Mouse (Mus musculus) intestine, embryonic 14.5 days (tissue): ENCODE measurements around the gene Gnaz. TPM values are rescaled to one million over a fixed set of nuclear protein-coding genes. Genes with fewer than 3 reads are reported as not detected.

ENCODE experiments used
- ATAC-seq: fragments of 200-750 bp; cut with Nextera tagmentation; replicated peaks from 2 replicates; pipeline ENCODE4 v1.8.0; 2017; ENCODE audit warnings: low read depth, moderate number of reproducible peaks, moderate TSS enrichment, moderate library complexity; ENCODE audit not compliant: low FRiP score, low TSS enrichment
- DNase-seq: peaks from one replicate; pipeline ENCODE4 v3.0.0-alpha.2; 2018; ENCODE audit warnings: low spot score
- H3K27ac ChIP-seq: fragments of 300-500 bp; sonication (generic); 2 replicates; pipeline ENCODE4 v1.5.1; 2014; ENCODE audit warnings: low read depth, mild to moderate bottlenecking, control low read depth
- H3K27me3 ChIP-seq: fragments of 300-500 bp; sonication (generic); replicated peaks from 2 replicates; pipeline ENCODE4 v1.6.1; 2014; ENCODE audit warnings: low read length, control low read depth; ENCODE audit not compliant: control insufficient read depth, insufficient read depth
- H3K36me3 ChIP-seq: fragments of 300-500 bp; sonication (generic); 2 replicates; pipeline ENCODE4 v1.6.1; 2014; ENCODE audit warnings: low read length, control low read depth; ENCODE audit not compliant: control insufficient read depth, insufficient read depth
- H3K4me1 ChIP-seq: fragments of 300-500 bp; sonication (generic); replicated peaks from 2 replicates; pipeline ENCODE4 v1.6.1; 2014; ENCODE audit warnings: low read length, control low read depth, mixed read lengths; ENCODE audit not compliant: control insufficient read depth, insufficient read depth
- H3K4me2 ChIP-seq: fragments of 300-500 bp; sonication (generic); 2 replicates; pipeline ENCODE4 v1.6.1; 2014; ENCODE audit warnings: low read length
- H3K4me3 ChIP-seq: fragments of 300-500 bp; sonication (generic); 2 replicates; pipeline ENCODE4 v1.5.1; 2014; ENCODE audit warnings: low read depth, low read length, control low read depth, mixed read lengths
- H3K9ac ChIP-seq: fragments of 300-500 bp; sonication (generic); 2 replicates; pipeline ENCODE4 v1.6.1; 2014; ENCODE audit warnings: mild to moderate bottlenecking, low read length
- H3K9me3 ChIP-seq: fragments of 300-500 bp; sonication (generic); 2 replicates; pipeline ENCODE4 v1.6.1; 2016; ENCODE audit warnings: low read length, control low read depth; ENCODE audit not compliant: control insufficient read depth
- WGBS: fragments of 180-500 bp; shearing (Covaris S2); extraction: QIAGEN DNeasy Blood & Tissue Kit; methylation state at CpG from one replicate; pipeline ENCODE4 v1.1.7; 2014; 5-methylcytosine and 5-hydroxymethylcytosine counted together
- polyA plus RNA-seq: library from polyadenylated mRNA; unstranded; fragments of >200 nt; fragmentation: Nextera tagmentation; extraction: Ambion mirVana; gene quantifications from 2 replicates; pipeline ENCODE4 v1.2.1, GENCODE M21; 2014

The Gnaz gene
- polyA plus RNA-seq, 1 experiment from 2014 or later, result 3.9 TPM

- Histone ChIP-seq H3K4me3 (no peak overlapping the region), H3K9ac (no peak overlapping the region), H3K27me3 (no peaks in the 10 kb centered on the region), H3K4me2 (no peak overlapping the region), H3K36me3 (no peaks in the 10 kb centered on the region), H3K27ac (no peak overlapping the region), H3K9me3 (no peaks in the 10 kb centered on the region), H3K4me1 (no peaks in the 10 kb centered on the region)
- 76% methylated on average over 3 of the region's 3 CpGs for WGBS
- DNase-seq (no peak), ATAC-seq (no peak)
Observed at GRCm38 (mm10) chr10:74930541-74930940, 36.4 kb upstream of the Gnaz start.

- Histone ChIP-seq H3K9ac (no peak overlapping the region), H3K4me2 (no peak overlapping the region), H3K27ac (no peak overlapping the region), H3K4me1 (no peaks in the 10 kb centered on the region), H3K4me3 (no peak overlapping the region), H3K36me3 (no peaks in the 10 kb centered on the region), H3K9me3 (no peaks in the 10 kb centered on the region), H3K27me3 (no peaks in the 10 kb centered on the region)
- DNase-seq, result no peak
- WGBS, result 67% methylated on average over 6 of the region's 6 CpGs
- ATAC-seq, result no peak
Observed at GRCm38 (mm10) chr10:74931631-74932030, 35.3 kb upstream of the Gnaz start.

GRCm38 (mm10) chr10:74932487-74932886 is 34.5 kb upstream of the Gnaz start:
- DNase-seq, result no peak
- no peak overlapping the region for H3K9ac ChIP-seq
- no peaks in the 10 kb centered on the region for H3K27me3 ChIP-seq
- WGBS, result 90% methylated on average over 6 of the region's 6 CpGs
- no peaks in the 10 kb centered on the region for H3K4me1 ChIP-seq
- H3K27ac ChIP-seq, result no peak overlapping the region
- no peak for ATAC-seq
- H3K4me3 ChIP-seq, result no peak overlapping the region
- no peak overlapping the region for H3K4me2 ChIP-seq
- H3K9me3 ChIP-seq, result no peaks in the 10 kb centered on the region
- no peaks in the 10 kb centered on the region for H3K36me3 ChIP-seq

- Histone ChIP-seq H3K27ac (no peak overlapping the region), H3K4me1 (no peaks in the 10 kb centered on the region), H3K36me3 (no peaks in the 10 kb centered on the region), H3K4me3 (no peak overlapping the region), H3K9ac (no peak overlapping the region), H3K9me3 (no peaks in the 10 kb centered on the region), H3K27me3 (no peaks in the 10 kb centered on the region), H3K4me2 (no peak overlapping the region)
- ATAC-seq (no peak), DNase-seq (no peak)
- 86% methylated on average over 19 of the region's 19 CpGs for WGBS
Observed at GRCm38 (mm10) chr10:74933548-74934190, 33.3 kb upstream of the Gnaz start.

DNA sequence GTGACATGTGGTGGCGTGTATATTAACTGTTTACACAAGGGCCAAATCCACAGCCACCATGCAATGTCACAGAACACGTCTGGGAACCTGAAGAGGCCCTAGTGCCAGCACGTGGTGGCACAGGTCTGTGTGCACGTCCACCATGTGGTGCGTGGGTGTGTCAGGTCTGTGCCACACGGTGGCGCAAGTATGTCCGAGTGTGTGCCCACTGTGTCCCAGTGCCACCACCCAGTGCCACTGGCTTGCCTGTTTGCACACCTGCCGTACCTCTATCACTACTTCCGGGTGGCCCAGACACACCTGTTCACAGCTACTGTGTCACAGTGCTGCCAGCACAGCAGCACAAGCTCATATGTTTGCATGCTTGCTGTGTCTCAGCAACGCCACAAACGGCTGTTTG is 32.5 kb upstream of the Gnaz start:
- Histone ChIP-seq H3K4me3 (no peak overlapping the region), H3K9ac (no peak overlapping the region), H3K4me2 (no peak overlapping the region), H3K9me3 (no peaks in the 10 kb centered on the region), H3K36me3 (no peaks in the 10 kb centered on the region), H3K27ac (no peak overlapping the region), H3K4me1 (no peaks in the 10 kb centered on the region), H3K27me3 (no peaks in the 10 kb centered on the region)
- 83% methylated on average over 12 of the region's 12 CpGs for WGBS
- DNase-seq (no peak), ATAC-seq (no peak)

- H3K9ac ChIP-seq, result no peak overlapping the region
- WGBS, result 26% methylated on average over 6 of the region's 6 CpGs
- no peaks in the 10 kb centered on the region for H3K27me3 ChIP-seq
- no peak for ATAC-seq
- no peaks in the 10 kb centered on the region for H3K4me1 ChIP-seq
- no peak overlapping the region for H3K4me2 ChIP-seq
- DNase-seq, result peak; percentile 64
- H3K27ac ChIP-seq, result no peak overlapping the region
- H3K36me3 ChIP-seq, result no peaks in the 10 kb centered on the region
- no peaks in the 10 kb centered on the region for H3K9me3 ChIP-seq
- H3K4me3 ChIP-seq, result no peak overlapping the region
Observed at GRCm38 (mm10) chr10:74935016-74935415, 32.0 kb upstream of the Gnaz start.

DNA sequence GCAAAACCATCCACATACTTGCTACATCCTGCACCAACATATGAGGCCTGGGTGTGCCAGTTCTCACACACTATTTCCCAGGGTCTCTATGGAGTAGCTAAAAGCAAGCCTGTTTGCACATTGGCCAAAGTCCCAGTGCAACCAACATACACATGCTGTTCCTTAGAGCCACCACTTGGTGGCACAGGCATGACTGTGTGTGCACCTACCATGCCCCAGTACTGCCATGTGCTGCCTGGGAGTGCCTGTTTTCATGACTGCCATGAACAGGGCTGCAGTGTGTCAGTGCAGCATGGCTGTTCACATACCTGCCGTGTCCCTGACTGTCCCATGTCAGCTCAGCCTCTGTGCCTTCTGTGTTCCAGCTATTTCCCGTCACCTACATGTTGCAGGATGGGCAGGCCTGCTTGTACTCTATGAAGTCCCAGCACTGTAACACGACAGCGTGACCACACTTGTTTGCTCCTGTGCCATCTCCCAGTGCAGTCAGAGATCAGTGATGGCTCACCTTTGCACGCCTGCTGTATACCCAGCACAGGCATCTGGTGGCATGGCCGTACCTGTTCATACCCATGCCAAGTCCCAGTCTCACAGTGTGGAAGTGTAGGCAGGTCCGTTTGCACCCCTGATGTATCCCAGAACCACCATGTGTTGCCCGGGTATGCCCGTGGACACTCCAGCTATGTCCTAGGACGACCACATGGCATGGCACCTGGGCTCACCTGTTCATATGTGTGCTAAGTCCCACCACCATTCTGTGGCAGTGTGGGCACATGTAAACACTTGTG is 29.8 kb upstream of the Gnaz start:
- DNase-seq (peak; percentile 53), ATAC-seq (0 out of 2 replicates have a peak, but pooled peaks have one; percentile 47)
- Histone ChIP-seq H3K4me1 (no peaks in the 10 kb centered on the region), H3K36me3 (no peaks in the 10 kb centered on the region), H3K9me3 (no peaks in the 10 kb centered on the region), H3K9ac (no peak overlapping the region), H3K4me3 (no peak overlapping the region), H3K27ac (no peak overlapping the region), H3K4me2 (no peak overlapping the region), H3K27me3 (no peaks in the 10 kb centered on the region)
- 79% methylated on average over 10 of the region's 10 CpGs for WGBS

DNA sequence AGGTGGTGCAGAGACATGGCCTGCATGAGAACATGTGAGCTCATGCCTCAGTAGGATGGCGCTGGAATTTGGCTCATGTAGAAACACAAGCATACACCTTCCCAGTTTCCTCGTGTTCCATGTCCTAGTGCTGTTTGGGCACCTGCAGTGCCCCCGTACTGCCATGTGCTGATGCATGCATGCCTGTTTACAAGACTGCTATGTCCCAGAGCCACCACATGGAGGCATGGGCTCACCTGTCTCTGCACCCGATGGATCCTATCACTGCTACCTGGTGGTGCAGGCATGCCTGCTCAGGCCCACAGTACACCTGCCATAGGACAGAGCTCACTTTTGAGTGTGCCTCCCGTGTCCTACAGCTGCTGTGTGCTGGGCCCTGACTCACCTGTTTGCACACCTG is 28.6 kb upstream of the Gnaz start:
- WGBS, result 54% methylated on average over 5 of the region's 5 CpGs
- H3K4me3 ChIP-seq, result no peak overlapping the region
- H3K27ac ChIP-seq, result no peak overlapping the region
- ATAC-seq (no peak), DNase-seq (no peak)
- no peaks in the 10 kb centered on the region for H3K4me1 ChIP-seq
- no peak overlapping the region for H3K9ac ChIP-seq
- H3K4me2 ChIP-seq, result no peak overlapping the region
- no peaks in the 10 kb centered on the region for H3K36me3 ChIP-seq
- no peaks in the 10 kb centered on the region for H3K27me3 ChIP-seq
- H3K9me3 ChIP-seq, result no peaks in the 10 kb centered on the region

- DNase-seq (no peak), ATAC-seq (no peak)
- no peak overlapping the region for H3K4me2 ChIP-seq
- no peak overlapping the region for H3K27ac ChIP-seq
- no peaks in the 10 kb centered on the region for H3K4me1 ChIP-seq
- no peak overlapping the region for H3K9ac ChIP-seq
- no peak overlapping the region for H3K4me3 ChIP-seq
- WGBS, result 70% methylated on average over 3 of the region's 3 CpGs
- H3K36me3 ChIP-seq, result no peaks in the 10 kb centered on the region
- no peaks in the 10 kb centered on the region for H3K27me3 ChIP-seq
- no peaks in the 10 kb centered on the region for H3K9me3 ChIP-seq
Observed at GRCm38 (mm10) chr10:74939300-74939699, 27.7 kb upstream of the Gnaz start.
